Mouse (Mus musculus) hindbrain, embryonic 12.5 days (tissue): Measurements from ENCODE around the gene Sema4g. TPM values are rescaled to one million over a fixed set of nuclear protein-coding genes. Genes with fewer than 3 reads are reported as not detected.

ENCODE experiments used
- ATAC-seq: fragments of 200-750 bp; cut with Nextera tagmentation; 2 replicates; pipeline ENCODE4 v1.8.0; 2017; ENCODE audit warnings: moderate TSS enrichment; ENCODE audit not compliant: low FRiP score
- H3K27ac ChIP-seq: fragments of 300-500 bp; sonication (generic); 2 replicates; pipeline ENCODE4 v1.5.1; 2016; ENCODE audit warnings: mild to moderate bottlenecking
- H3K27me3 ChIP-seq: fragments of 300-500 bp; sonication (generic); 2 replicates; pipeline ENCODE4 v1.6.1; 2016; ENCODE audit warnings: mild to moderate bottlenecking
- H3K36me3 ChIP-seq: fragments of 300-500 bp; sonication (generic); 2 replicates; pipeline ENCODE4 v1.6.1; 2016; ENCODE audit warnings: mild to moderate bottlenecking
- H3K4me1 ChIP-seq: fragments of 300-500 bp; sonication (generic); 2 replicates; pipeline ENCODE4 v1.6.1; 2016
- H3K4me2 ChIP-seq: fragments of 300-500 bp; sonication (generic); replicated peaks from 2 replicates; pipeline ENCODE4 v1.6.1; 2016; ENCODE audit warnings: mild to moderate bottlenecking
- H3K4me3 ChIP-seq: fragments of 300-500 bp; sonication (generic); 2 replicates; pipeline ENCODE4 v1.5.1; 2016; ENCODE audit warnings: mild to moderate bottlenecking
- H3K9ac ChIP-seq: fragments of 300-500 bp; sonication (generic); 2 replicates; pipeline ENCODE4 v1.6.1; 2016; ENCODE audit warnings: mild to moderate bottlenecking, moderate library complexity
- H3K9me3 ChIP-seq: fragments of 300-500 bp; sonication (generic); replicated peaks from 2 replicates; pipeline ENCODE4 v1.6.1; 2016; ENCODE audit warnings: mild to moderate bottlenecking
- WGBS: fragments of 180-500 bp; shearing (Covaris S2); methylation state at CpG from one replicate; pipeline ENCODE4 v1.1.7; 2016; 5-methylcytosine and 5-hydroxymethylcytosine counted together
- polyA plus RNA-seq: library from polyadenylated mRNA; unstranded; fragments of >200 nt; fragmentation: Nextera tagmentation; extraction: Ambion mirVana; gene quantifications from 2 replicates; pipeline ENCODE4 v1.2.1, GENCODE M21; 2016

The Sema4g gene
- polyA plus RNA-seq, result 10.6 and 11.4 TPM in 2 replicates

- H3K9ac ChIP-seq, result peak within 1 kb of the TSS; percentile 86
- peak within 1 kb of the TSS; percentile 67 for H3K4me3 ChIP-seq
- H3K27ac ChIP-seq, result peak within 1 kb of the TSS; percentile 57
- H3K4me2 ChIP-seq, result peak within 1 kb of the TSS; percentile 78
- peak; percentile 84 for ATAC-seq
- H3K4me1 ChIP-seq, result peaks cover 30% of the 10 kb centered on the region
- 1% methylated on average over 49 of the region's 58 CpGs for WGBS
- no peaks in the 10 kb centered on the region for H3K27me3 ChIP-seq
- 0 out of 2 replicates have a peak, but pooled peaks cover 4% of the 10 kb centered on the region for H3K36me3 ChIP-seq
- H3K9me3 ChIP-seq, result no peaks in the 10 kb centered on the region
Observed at GRCm38 (mm10) chr19:44988831-44989566, at the start of gene Sema4g. Gene Sema4g (plus strand): TSS chr19:44989101.

- H3K4me3 ChIP-seq, result no peak overlapping the region
- ATAC-seq, result no peak
- H3K27ac ChIP-seq, result no peak overlapping the region
- H3K9me3 ChIP-seq, result no peaks in the 10 kb centered on the region
- no peaks in the 10 kb centered on the region for H3K27me3 ChIP-seq
- no peaks in the 10 kb centered on the region for H3K4me1 ChIP-seq
- peaks cover 72% of the 10 kb centered on the region for H3K36me3 ChIP-seq
- no peak overlapping the region for H3K9ac ChIP-seq
- no peak overlapping the region for H3K4me2 ChIP-seq
- WGBS, result 99% methylated on average over 2 of the region's 2 CpGs
Observed at GRCm38 (mm10) chr19:44959633-44960032, 29.3 kb upstream of the Sema4g start.

GRCm38 (mm10) chr19:44965978-44966377 lies 22.9 kb upstream of the Sema4g start:
- H3K27ac ChIP-seq, result no peak overlapping the region
- H3K4me1 ChIP-seq, result no peaks in the 10 kb centered on the region
- H3K9me3 ChIP-seq, result no peaks in the 10 kb centered on the region
- H3K9ac ChIP-seq, result no peak overlapping the region
- H3K4me2 ChIP-seq, result no peak overlapping the region
- peaks cover 77% of the 10 kb centered on the region for H3K36me3 ChIP-seq
- H3K4me3 ChIP-seq, result no peak overlapping the region
- ATAC-seq, result no peak
- 97% methylated on average over 1 of the region's 1 CpGs for WGBS
- H3K27me3 ChIP-seq, result no peaks in the 10 kb centered on the region

GRCm38 (mm10) chr19:44968329-44968728 lies 20.6 kb upstream of the Sema4g start:
- peaks cover 81% of the 10 kb centered on the region for H3K36me3 ChIP-seq
- H3K4me1 ChIP-seq, result no peaks in the 10 kb centered on the region
- H3K4me3 ChIP-seq, result no peak overlapping the region
- ATAC-seq, result no peak
- H3K9ac ChIP-seq, result no peak overlapping the region
- no peaks in the 10 kb centered on the region for H3K9me3 ChIP-seq
- no peak overlapping the region for H3K27ac ChIP-seq
- 94% methylated on average over 3 of the region's 3 CpGs for WGBS
- H3K27me3 ChIP-seq, result no peaks in the 10 kb centered on the region
- H3K4me2 ChIP-seq, result no peak overlapping the region

- Histone ChIP-seq H3K4me3 (no peak overlapping the region), H3K4me1 (no peaks in the 10 kb centered on the region), H3K4me2 (no peak overlapping the region), H3K27me3 (no peaks in the 10 kb centered on the region), H3K9ac (no peak overlapping the region), H3K27ac (no peak overlapping the region), H3K9me3 (no peaks in the 10 kb centered on the region), H3K36me3 (peaks cover 91% of the 10 kb centered on the region)
- ATAC-seq, result no peak
- 80% methylated on average over 6 of the region's 6 CpGs for WGBS
Observed at GRCm38 (mm10) chr19:44976636-44977035, 12.3 kb upstream of the Sema4g start.

GRCm38 (mm10) chr19:44977148-44977547 lies 11.8 kb upstream of the Sema4g start:
- H3K9me3 ChIP-seq, result no peaks in the 10 kb centered on the region
- H3K9ac ChIP-seq, result no peak overlapping the region
- H3K36me3 ChIP-seq, result peaks cover 92% of the 10 kb centered on the region
- no peak overlapping the region for H3K4me3 ChIP-seq
- no peak overlapping the region for H3K27ac ChIP-seq
- H3K27me3 ChIP-seq, result no peaks in the 10 kb centered on the region
- 96% methylated on average over 6 of the region's 6 CpGs for WGBS
- no peaks in the 10 kb centered on the region for H3K4me1 ChIP-seq
- ATAC-seq, result no peak
- H3K4me2 ChIP-seq, result no peak overlapping the region

- H3K36me3 ChIP-seq, result peaks cover 56% of the 10 kb centered on the region
Observed at GRCm38 (mm10) chr19:44980787-44981186, 8.1 kb upstream of the Sema4g start.

GRCm38 (mm10) chr19:44982477-44983115 lies 6.3 kb upstream of the Sema4g start:
- Histone ChIP-seq H3K4me1 (no peaks in the 10 kb centered on the region), H3K36me3 (peaks cover 39% of the 10 kb centered on the region), H3K27ac (no peak overlapping the region), H3K4me2 (no peak overlapping the region), H3K4me3 (no peak overlapping the region), H3K9ac (no peak overlapping the region), H3K9me3 (no peaks in the 10 kb centered on the region), H3K27me3 (no peaks in the 10 kb centered on the region)
- no peak for ATAC-seq
- WGBS, result 86% methylated on average over 7 of the region's 7 CpGs

More at GRCm38 (mm10) chr19:44980787-44981186, 8.1 kb upstream of the Sema4g start:
- H3K4me2 ChIP-seq, result no peak overlapping the region
- H3K4me1 ChIP-seq, result no peaks in the 10 kb centered on the region
- H3K9me3 ChIP-seq, result no peaks in the 10 kb centered on the region
- H3K27me3 ChIP-seq, result no peaks in the 10 kb centered on the region
- no peak overlapping the region for H3K4me3 ChIP-seq
- no peak overlapping the region for H3K27ac ChIP-seq
- no peak for ATAC-seq
- 92% methylated on average over 2 of the region's 2 CpGs for WGBS
- H3K9ac ChIP-seq, result no peak overlapping the region

GRCm38 (mm10) chr19:44983366-44983765 lies 5.5 kb upstream of the Sema4g start:
- no peak overlapping the region for H3K4me3 ChIP-seq
- peaks cover 31% of the 10 kb centered on the region for H3K36me3 ChIP-seq
- no peaks in the 10 kb centered on the region for H3K27me3 ChIP-seq
- H3K9ac ChIP-seq, result no peak overlapping the region
- no peaks in the 10 kb centered on the region for H3K4me1 ChIP-seq
- 92% methylated on average over 6 of the region's 6 CpGs for WGBS
- ATAC-seq, result no peak
- no peaks in the 10 kb centered on the region for H3K9me3 ChIP-seq
- H3K4me2 ChIP-seq, result no peak overlapping the region
- no peak overlapping the region for H3K27ac ChIP-seq

GRCm38 (mm10) chr19:44984420-44984819 lies 4.5 kb upstream of the Sema4g start:
- no peak overlapping the region for H3K27ac ChIP-seq
- ATAC-seq, result no peak
- H3K27me3 ChIP-seq, result no peaks in the 10 kb centered on the region
- 0 out of 2 replicates have a peak, but pooled peaks cover 5% of the 10 kb centered on the region for H3K4me1 ChIP-seq
- H3K9ac ChIP-seq, result no peak overlapping the region
- no peak overlapping the region for H3K4me3 ChIP-seq
- no peak overlapping the region for H3K4me2 ChIP-seq
- H3K36me3 ChIP-seq, result peaks cover 22% of the 10 kb centered on the region
- H3K9me3 ChIP-seq, result no peaks in the 10 kb centered on the region
- 97% methylated on average over 4 of the region's 4 CpGs for WGBS

- ATAC-seq, result no peak
- no peak overlapping the region for H3K4me3 ChIP-seq
- no peak overlapping the region for H3K4me2 ChIP-seq
- 63% methylated on average over 5 of the region's 5 CpGs for WGBS
- no peaks in the 10 kb centered on the region for H3K27me3 ChIP-seq
- H3K9me3 ChIP-seq, result no peaks in the 10 kb centered on the region
- H3K4me1 ChIP-seq, result peaks cover 15% of the 10 kb centered on the region
- H3K27ac ChIP-seq, result no peak overlapping the region
- no peak overlapping the region for H3K9ac ChIP-seq
- H3K36me3 ChIP-seq, result peaks cover 15% of the 10 kb centered on the region
Observed at GRCm38 (mm10) chr19:44985159-44985988, 3.5 kb upstream of the Sema4g start.

- Histone ChIP-seq H3K27ac (no peak overlapping the region), H3K27me3 (no peaks in the 10 kb centered on the region), H3K9ac (no peak overlapping the region), H3K4me3 (no peak overlapping the region), H3K9me3 (no peaks in the 10 kb centered on the region), H3K4me2 (no peak overlapping the region), H3K4me1 (peaks cover 30% of the 10 kb centered on the region), H3K36me3 (0 out of 2 replicates have a peak, but pooled peaks cover under 1% of the 10 kb centered on the region)
- ATAC-seq, result no peak
- WGBS, result 70% methylated on average over 6 of the region's 6 CpGs
Observed at GRCm38 (mm10) chr19:44987004-44987403, 1.9 kb upstream of the Sema4g start.
